Mouse (Mus musculus) macrophage (primary cell): ENCODE measurements around the gene Nudt16l1. TPM values are rescaled to one million over a fixed set of nuclear protein-coding genes. Genes with fewer than 3 reads are reported as not detected.

ENCODE experiments used
- H3K27ac ChIP-seq: fragments of 350-480 bp; formaldehyde crosslinking; 2 replicates; pipeline ENCODE4 v1.9.0; 2021
- H3K36me3 ChIP-seq: fragments of 350-480 bp; formaldehyde crosslinking; 2 replicates; pipeline ENCODE4 v1.9.0; 2021; ENCODE audit errors: inconsistent target
- H3K4me3 ChIP-seq: fragments of 350-480 bp; formaldehyde crosslinking; 2 replicates; pipeline ENCODE4 v1.9.0; 2021; ENCODE audit errors: inconsistent target
- H3K79me2 ChIP-seq: fragments of 350-480 bp; formaldehyde crosslinking; 2 replicates; pipeline ENCODE4 v1.9.0; 2021; ENCODE audit errors: inconsistent target
- WGBS: methylation state at CpG from one replicate; pipeline ENCODE4 v1.1.7; 2026; ENCODE audit warnings: inconsistent platforms; ENCODE audit not compliant: missing documents; 5-methylcytosine and 5-hydroxymethylcytosine counted together
- polyA plus RNA-seq: library from polyadenylated mRNA; stranded (reverse); fragments of 250-400 nt; gene quantifications from 3 replicates; pipeline ENCODE4 v1.2.4, GENCODE M21; 2018; ENCODE audit warnings: inconsistent platforms

The Nudt16l1 gene
- polyA plus RNA-seq, 1 experiment from 2014 or later = 17.1 TPM

- no peak overlapping the region for H3K27ac ChIP-seq
- peaks cover 60% of the 10 kb centered on the region for H3K79me2 ChIP-seq
- H3K4me3 ChIP-seq = no peak overlapping the region
- 92% methylated on average over 3 of the region's 3 CpGs for WGBS
- H3K36me3 ChIP-seq = peaks cover 52% of the 10 kb centered on the region
Observed at GRCm38 (mm10) chr16:4957446-4957845, 18.9 kb downstream of the Nudt16l1 start.

GRCm38 (mm10) chr16:4960260-4960659, 21.7 kb downstream of the Nudt16l1 start:
- Histone ChIP-seq H3K27ac (0 out of 2 replicates have a peak overlapping the region, but pooled peaks have one; percentile 13), H3K36me3 (peaks cover 24% of the 10 kb centered on the region), H3K79me2 (peaks cover 74% of the 10 kb centered on the region), H3K4me3 (no peak overlapping the region)
- WGBS = 71% methylated on average over 8 of the region's 8 CpGs

DNA sequence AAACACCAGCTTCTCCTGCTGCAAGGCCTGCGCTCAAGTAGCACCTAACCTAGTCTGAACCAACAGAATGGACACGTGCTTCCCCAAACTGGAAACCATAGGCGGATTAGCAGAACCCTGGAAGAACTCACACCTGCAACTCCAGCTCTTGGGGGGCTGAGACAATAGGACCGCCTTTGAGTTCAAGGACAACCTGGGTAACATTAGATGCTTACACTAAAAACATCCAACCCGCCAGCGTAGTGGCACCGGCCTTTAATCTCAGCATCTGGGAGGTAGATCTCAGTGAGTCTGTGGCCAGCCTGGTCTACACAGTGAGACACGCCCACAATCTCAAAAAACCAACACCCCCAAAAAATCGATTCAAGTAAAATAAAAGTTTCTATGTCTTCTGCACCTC, 24.8 kb downstream of the Nudt16l1 start:
- Histone ChIP-seq H3K27ac (peak overlapping the region; percentile 19; the same call in 1 of the 2 replicates), H3K36me3 (no peaks in the 10 kb centered on the region), H3K4me3 (peak overlapping the region; percentile 62), H3K79me2 (peaks cover 53% of the 10 kb centered on the region)
- WGBS = 42% methylated on average over 9 of the region's 9 CpGs

- Histone ChIP-seq H3K27ac (peak within 1 kb of the TSS; percentile 51), H3K4me3 (peak within 1 kb of the TSS; percentile 65), H3K79me2 (peaks cover 45% of the 10 kb centered on the region), H3K36me3 (no peaks in the 10 kb centered on the region)
- 1% methylated on average over 69 of the region's 76 CpGs for WGBS
Observed at GRCm38 (mm10) chr16:4963797-4964709, 25.5 kb downstream of the Nudt16l1 start, which contains the start of gene Anks3. Gene Anks3, minus strand, starts transcription at chr16:4964205.

- H3K79me2 ChIP-seq = peaks cover 37% of the 10 kb centered on the region
- 3% methylated on average over 13 of the region's 13 CpGs for WGBS
- H3K4me3 ChIP-seq = peak overlapping the region; percentile 65
- no peaks in the 10 kb centered on the region for H3K36me3 ChIP-seq
- H3K27ac ChIP-seq = peak overlapping the region; percentile 51
Observed at GRCm38 (mm10) chr16:4964731-4965391, 26.3 kb downstream of the Nudt16l1 start.

- H3K4me3 ChIP-seq = peak overlapping the region; percentile 65; the same call in 1 of the 2 replicates
- H3K36me3 ChIP-seq = no peaks in the 10 kb centered on the region
- WGBS = 95% methylated on average over 8 of the region's 8 CpGs
- peaks cover 31% of the 10 kb centered on the region for H3K79me2 ChIP-seq
- H3K27ac ChIP-seq = no peak overlapping the region
Observed at GRCm38 (mm10) chr16:4965392-4966129, 27.0 kb downstream of the Nudt16l1 start.

DNA sequence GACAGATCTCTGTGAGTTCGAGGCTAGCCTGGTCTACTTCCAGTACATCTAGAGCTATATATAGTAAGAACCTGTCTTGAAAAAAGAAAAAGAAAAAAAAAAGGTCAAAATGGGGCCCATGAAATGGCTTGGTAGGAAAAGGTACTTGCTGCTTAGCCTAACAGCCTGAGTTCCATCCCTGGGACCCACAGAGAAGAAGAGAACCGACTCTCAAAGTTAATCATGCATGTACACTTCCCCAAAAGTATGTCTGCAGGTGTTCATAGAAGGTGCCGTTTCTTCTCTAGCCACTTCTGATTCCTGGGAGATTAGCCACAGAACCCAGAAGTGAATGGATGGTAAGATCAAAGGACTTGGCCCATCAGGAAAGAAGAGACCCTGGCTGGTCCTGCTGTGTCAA, 29.9 kb downstream of the Nudt16l1 start:
- H3K4me3 ChIP-seq = no peak overlapping the region
- WGBS = 80% methylated on average over 3 of the region's 3 CpGs
- no peak overlapping the region for H3K27ac ChIP-seq
- peaks cover 4% of the 10 kb centered on the region for H3K79me2 ChIP-seq
- no peaks in the 10 kb centered on the region for H3K36me3 ChIP-seq

GRCm38 (mm10) chr16:4969055-4969843, 30.7 kb downstream of the Nudt16l1 start:
- peak overlapping the region; percentile 22 for H3K27ac ChIP-seq
- no peaks in the 10 kb centered on the region for H3K36me3 ChIP-seq
- H3K79me2 ChIP-seq = no peaks in the 10 kb centered on the region
- no peak overlapping the region for H3K4me3 ChIP-seq
- WGBS = 20% methylated on average over 5 of the region's 5 CpGs

- Histone ChIP-seq H3K4me3 (no peak overlapping the region), H3K79me2 (no peaks in the 10 kb centered on the region), H3K27ac (no peak overlapping the region), H3K36me3 (no peaks in the 10 kb centered on the region)
- 82% methylated on average over 4 of the region's 4 CpGs for WGBS
Observed at GRCm38 (mm10) chr16:4971626-4972025, 33.1 kb downstream of the Nudt16l1 start.

GRCm38 (mm10) chr16:4974521-4974920, 36.0 kb downstream of the Nudt16l1 start:
- H3K36me3 ChIP-seq = no peaks in the 10 kb centered on the region
- no peaks in the 10 kb centered on the region for H3K79me2 ChIP-seq
- H3K4me3 ChIP-seq = no peak overlapping the region
- H3K27ac ChIP-seq = no peak overlapping the region
- WGBS = 92% methylated on average over 5 of the region's 5 CpGs

DNA sequence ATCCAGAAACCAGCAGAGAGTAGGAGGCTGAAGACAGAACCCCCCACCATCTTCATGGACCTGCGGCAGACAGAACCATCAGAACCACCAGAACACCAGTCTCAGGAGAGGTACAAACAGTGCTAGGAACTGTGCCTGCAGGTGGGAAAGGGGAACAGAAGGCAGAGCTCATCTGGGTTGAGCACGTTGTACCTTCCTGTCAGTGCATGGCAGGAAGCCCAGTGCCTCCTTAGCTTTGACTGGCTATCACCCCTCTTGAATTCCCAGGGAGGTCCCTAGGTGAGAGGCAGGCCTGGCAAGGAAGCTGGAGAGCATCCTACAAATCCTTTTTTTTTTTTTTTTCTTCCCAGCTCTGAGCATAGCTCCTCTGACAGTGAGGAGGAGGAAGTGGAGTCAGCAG, 37.6 kb downstream of the Nudt16l1 start:
- Histone ChIP-seq H3K27ac (no peak overlapping the region), H3K4me3 (no peak overlapping the region), H3K36me3 (no peaks in the 10 kb centered on the region), H3K79me2 (no peaks in the 10 kb centered on the region)
- 59% methylated on average over 2 of the region's 2 CpGs for WGBS

- H3K79me2 ChIP-seq = no peaks in the 10 kb centered on the region
- 73% methylated on average over 5 of the region's 5 CpGs for WGBS
- H3K36me3 ChIP-seq = no peaks in the 10 kb centered on the region
- no peak overlapping the region for H3K27ac ChIP-seq
- no peak overlapping the region for H3K4me3 ChIP-seq
Observed at GRCm38 (mm10) chr16:4978275-4979051, 39.9 kb downstream of the Nudt16l1 start.

DNA sequence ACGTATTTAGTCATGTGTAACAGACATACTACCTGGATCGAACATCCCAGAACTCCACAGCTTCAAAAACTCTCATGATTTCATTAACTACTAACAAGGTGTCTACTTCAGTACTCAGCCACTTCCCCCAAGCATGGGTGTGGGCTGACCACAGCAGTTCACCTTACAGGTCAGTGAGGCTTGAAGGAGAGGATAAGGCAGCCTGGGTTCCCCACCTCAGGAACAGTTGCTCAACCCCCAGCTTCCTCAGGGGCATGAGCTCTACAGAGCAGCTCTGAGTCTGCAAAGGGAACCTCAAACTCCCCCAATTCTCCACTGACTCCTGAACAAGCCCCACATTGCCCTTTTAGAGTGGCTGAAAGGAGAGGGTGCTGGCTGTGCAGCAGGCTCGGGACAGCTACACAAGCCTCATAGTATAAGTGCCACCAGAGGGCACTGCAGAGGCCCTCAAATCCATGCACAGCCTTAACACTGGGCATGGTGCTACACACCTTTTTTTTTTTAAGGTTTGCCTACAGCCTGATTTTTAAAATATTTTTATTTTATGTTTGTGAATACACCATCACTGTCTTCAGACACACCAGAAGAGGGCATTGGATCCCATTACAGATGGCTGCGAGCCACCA, 41.3 kb downstream of the Nudt16l1 start:
- H3K27ac ChIP-seq = no peak overlapping the region
- H3K79me2 ChIP-seq = no peaks in the 10 kb centered on the region
- H3K36me3 ChIP-seq = no peaks in the 10 kb centered on the region
- 75% methylated on average over 4 of the region's 4 CpGs for WGBS
- no peak overlapping the region for H3K4me3 ChIP-seq
